Mouse (Mus musculus) gastrocnemius, adult 2 months (tissue): ENCODE measurements around the gene Zswim5. TPM values are rescaled to one million over a fixed set of nuclear protein-coding genes. Genes with fewer than 3 reads are reported as not detected.

ENCODE experiments used
- DNase-seq: peaks from one replicate; pipeline ENCODE4 v3.0.0; 2022
- H3K27ac ChIP-seq: fragments of 200-600 bp; 2 replicates; pipeline ENCODE4 v1.8.1; 2022; ENCODE audit warnings: mild to moderate bottlenecking
- H3K4me3 ChIP-seq: fragments of 200-600 bp; 2 replicates; pipeline ENCODE4 v1.8.1; 2022; ENCODE audit warnings: mild to moderate bottlenecking, moderate library complexity
- CTCF ChIP-seq: fragments of 200-600 bp; IDR thresholded peaks from 2 replicates; pipeline ENCODE4 v1.8.1; 2022; ENCODE audit warnings: antibody characterized with exemption, mild to moderate bottlenecking, moderate library complexity
- intact Hi-C: fragments of 180-260 bp; cut with DNase I; formaldehyde crosslinking; loops from one replicate; pipeline ENCODE4 v1.15.1; 2025
- total RNA-seq, 2 experiments: library from RNA; stranded (reverse); gene quantifications; 2 replicates each; pipeline ENCODE4 v1.2.3; 2021

Zswim5 gene
- total RNA-seq, 2 experiments from 2014 or later: 0.14 TPM; not detected in 1

- no peak for DNase-seq
- no peak overlapping the region for H3K4me3 ChIP-seq
- H3K27ac ChIP-seq: no peak overlapping the region
- intact Hi-C loops: loop anchor here (5.0 to 10.0 kb wide), 2 partner anchors 123 to 215 kb away; no protein-coding TSS in a partner anchor
- TF ChIP-seq CTCF: no peak
Measured at GRCm38 (mm10) chr4:116999513-117000154, 122.5 kb downstream of the Zswim5 start.

- no peak for TF ChIP-seq CTCF
- no peak for DNase-seq
- Histone ChIP-seq H3K27ac (no peak overlapping the region), H3K4me3 (no peak overlapping the region)
- intact Hi-C loops: loop anchor here (2.0 to 10.0 kb wide), 3 partner anchors 120 to 213 kb away; no protein-coding TSS in a partner anchor
Measured at GRCm38 (mm10) chr4:117001957-117002356, 124.8 kb downstream of the Zswim5 start.

GRCm38 (mm10) chr4:117002543-117003521 lies 125.7 kb downstream of the Zswim5 start:
- H3K27ac ChIP-seq: no peak overlapping the region
- H3K4me3 ChIP-seq: no peak overlapping the region
- peak; percentile 57 for DNase-seq
- intact Hi-C loops: loop anchor here (2.0 to 10.0 kb wide), 3 partner anchors 119 to 212 kb away; no protein-coding TSS in a partner anchor
- TF ChIP-seq CTCF: peak; percentile 81

- DNase-seq: no peak
- no peak for TF ChIP-seq CTCF
- Histone ChIP-seq H3K27ac (no peak overlapping the region), H3K4me3 (no peak overlapping the region)
- intact Hi-C loops: loop anchor here (5.0 to 10.0 kb wide), 2 partner anchors 118 to 210 kb away; no protein-coding TSS in a partner anchor
Measured at GRCm38 (mm10) chr4:117004649-117005048, 127.5 kb downstream of the Zswim5 start.

GRCm38 (mm10) chr4:117005611-117006400 lies 128.6 kb downstream of the Zswim5 start:
- intact Hi-C loops: loop anchor here (10.0 kb wide), 1 partner anchor 209 kb away; no protein-coding TSS in a partner anchor
- TF ChIP-seq CTCF: no peak
- Histone ChIP-seq H3K27ac (no peak overlapping the region), H3K4me3 (no peak overlapping the region)
- no peak for DNase-seq

- intact Hi-C loops: loop anchor here (10.0 kb wide), 1 partner anchor 208 kb away; no protein-coding TSS in a partner anchor
- peak overlapping the region; percentile 31; the same call in 1 of the 2 replicates for H3K27ac ChIP-seq
- TF ChIP-seq CTCF: no peak
- no peak for DNase-seq
- no peak overlapping the region for H3K4me3 ChIP-seq
Measured at GRCm38 (mm10) chr4:117007058-117007457, 129.9 kb downstream of the Zswim5 start.

- intact Hi-C loops: no loop called here
- Histone ChIP-seq H3K4me3 (no peak overlapping the region), H3K27ac (no peak overlapping the region)
- no peak for TF ChIP-seq CTCF
- no peak for DNase-seq
Measured at GRCm38 (mm10) chr4:117010231-117010630, 133.1 kb downstream of the Zswim5 start.

GRCm38 (mm10) chr4:117013596-117013995 lies 136.4 kb downstream of the Zswim5 start:
- DNase-seq: no peak
- no peak overlapping the region for H3K27ac ChIP-seq
- TF ChIP-seq CTCF: no peak
- intact Hi-C loops: no loop called here
- no peak overlapping the region for H3K4me3 ChIP-seq

GRCm38 (mm10) chr4:117014901-117015415 lies 137.8 kb downstream of the Zswim5 start:
- Histone ChIP-seq H3K4me3 (no peak overlapping the region), H3K27ac (no peak overlapping the region)
- no peak for TF ChIP-seq CTCF
- intact Hi-C loops: loop anchor here (5.0 kb wide), 1 partner anchor 107 kb away; no protein-coding TSS in a partner anchor
- no peak for DNase-seq

GRCm38 (mm10) chr4:117017738-117018137 lies 140.6 kb downstream of the Zswim5 start:
- Histone ChIP-seq H3K4me3 (no peak overlapping the region), H3K27ac (no peak overlapping the region)
- intact Hi-C loops: loop anchor here (5.0 kb wide), 1 partner anchor 105 kb away; no protein-coding TSS in a partner anchor
- DNase-seq: no peak
- TF ChIP-seq CTCF: peak; percentile 10; the same call in 1 of the 2 replicates

GRCm38 (mm10) chr4:117018327-117018726 lies 141.2 kb downstream of the Zswim5 start:
- DNase-seq: no peak
- no peak for TF ChIP-seq CTCF
- intact Hi-C loops: loop anchor here (5.0 kb wide), 1 partner anchor 104 kb away; no protein-coding TSS in a partner anchor
- Histone ChIP-seq H3K27ac (no peak overlapping the region), H3K4me3 (no peak overlapping the region)
